Mouse (Mus musculus): Measurements from ENCODE around the gene Usp7.
A peak's percentile ranks its signal among the peaks of the same experiment; 100 is the strongest.

DNA sequence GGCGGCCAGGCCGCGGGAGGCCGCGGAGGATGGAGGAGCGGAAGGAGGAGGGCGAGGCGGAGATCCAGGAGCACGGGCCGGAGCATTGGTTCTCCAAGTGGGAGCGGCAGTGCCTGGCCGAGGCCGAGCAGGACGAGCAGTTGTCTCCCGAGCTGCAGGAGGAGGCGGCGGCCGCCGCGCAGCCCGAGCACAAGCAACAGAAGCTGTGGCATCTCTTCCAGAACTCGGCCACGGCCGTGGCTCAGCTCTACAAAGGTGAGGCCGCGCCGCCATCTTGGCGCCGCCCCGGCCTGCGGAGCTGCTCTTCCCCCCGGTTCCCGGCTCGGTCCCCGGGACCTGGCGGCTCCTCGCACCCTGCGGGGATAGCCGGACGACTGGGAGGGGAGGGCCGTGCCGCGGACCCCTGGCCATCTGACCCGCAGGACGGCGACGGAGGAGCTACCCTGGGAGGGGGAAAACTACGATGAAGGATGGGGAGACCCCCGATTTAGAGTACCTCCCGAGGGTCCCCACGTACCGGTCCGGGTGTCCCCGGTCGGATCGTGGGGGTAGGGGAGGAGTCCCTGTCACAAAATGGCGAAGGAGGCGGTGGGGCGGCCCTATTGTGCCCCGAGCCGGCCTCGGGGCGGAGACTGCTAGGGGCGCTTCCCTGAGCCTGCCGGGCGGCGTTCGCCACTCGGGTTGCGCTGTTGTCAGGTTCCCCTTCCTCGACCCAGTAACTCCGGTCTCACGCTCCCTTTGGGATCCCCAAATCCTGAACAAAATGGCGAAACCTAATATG lies 38.5 kb upstream of the Usp7 start:
- TF ChIP-seq CTCF (IDR thresholded peaks at IDR 0.05 in 2 of 3, conservative IDR thresholded peaks at IDR 0.05 in 1 of 3; ENCODE audit: control insufficient read depth in 1 of 3, insufficient read depth in 1 of 3, low read depth in 2 of 3, low read length in 3 of 3, poor library complexity in 1 of 3, severe bottlenecking in 1 of 3) (no peak), ELF1 (IDR thresholded peaks at IDR 0.05; ENCODE audit: low read depth, low read length) (no peak), USF1 (IDR thresholded peaks at IDR 0.05; ENCODE audit: low read depth, low read length) (no peak), POLR2A (IDR thresholded peaks at IDR 0.05; ENCODE audit: control insufficient read depth in 1 of 2, insufficient read depth in 1 of 2, low read depth in 1 of 2, low read length in 2 of 2, poor library complexity in 1 of 2) (peak; percentile 29 to 40; a peak in 1 of 4 replicates), UBTF (IDR thresholded peaks at IDR 0.05; ENCODE audit: borderline replicate concordance, insufficient read depth, low read depth, low read length) (0 out of 2 replicates have a peak, but pooled peaks have one; percentile 65), MAZ (IDR thresholded peaks at IDR 0.05; ENCODE audit: low read depth, low read length) (no peak), TBP (IDR thresholded peaks at IDR 0.05; ENCODE audit: low read depth, low read length) (peak; percentile 5; the same call in 1 of the 2 replicates), CHD1 (IDR thresholded peaks at IDR 0.05; ENCODE audit: low read depth, low read length) (no peak; the same call in 1 of the 2 replicates), MXI1 (IDR thresholded peaks at IDR 0.05; ENCODE audit: low read depth, low read length) (no peak; the same call in 1 of the 2 replicates), GATA1 (IDR thresholded peaks at IDR 0.05; ENCODE audit: low read depth, low read length) (no peak), E2F4 (IDR thresholded peaks at IDR 0.05; ENCODE audit: borderline replicate concordance, low read depth, low read length) (no peak), MAFK (IDR thresholded peaks at IDR 0.05; ENCODE audit: borderline replicate concordance, low read depth, low read length) (no peak), ZC3H11A (IDR thresholded peaks at IDR 0.05; ENCODE audit: low read depth, low read length) (no peak)

All from MEL (cell line).